Mouse (Mus musculus) liver, embryonic 14.5 days (tissue): Measurements from ENCODE around the gene Dnajb6.

Experiments
- CTCF ChIP-seq: IDR thresholded peaks from 2 replicates; pipeline ENCODE4 v1.5.1; 2016; ENCODE audit warnings: antibody characterized with exemption, low read depth, control low read depth
- EP300 ChIP-seq: IDR thresholded peaks from 2 replicates; pipeline ENCODE4 v1.6.1; 2016; ENCODE audit warnings: antibody characterized with exemption, low read depth

DNA sequence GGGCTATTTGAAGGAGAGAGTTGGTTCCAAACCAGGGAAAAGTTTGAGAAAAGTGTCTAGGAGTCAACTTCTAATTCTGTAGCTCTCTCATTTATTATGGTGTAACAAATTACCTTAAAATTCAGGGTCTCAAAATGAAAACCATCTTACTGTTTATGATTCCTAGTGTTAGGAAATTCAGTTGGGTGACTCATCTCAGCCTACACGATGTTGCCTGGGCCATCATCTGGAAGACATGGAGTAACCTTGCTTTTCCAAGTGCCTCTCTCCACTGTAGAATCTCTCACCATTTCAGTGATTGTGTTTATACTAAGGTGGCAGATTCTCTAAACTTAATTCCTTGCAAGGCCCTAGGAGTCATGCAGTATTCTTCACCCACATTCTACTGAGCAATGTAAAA, 119.5 kb downstream of the Dnajb6 start:
- no peak for TF ChIP-seq CTCF
- no peak for TF ChIP-seq EP300
